Mouse (Mus musculus): ENCODE results near the gene Tnnt2. TPM values are rescaled to one million over a fixed set of nuclear protein-coding genes. Genes with fewer than 3 reads are reported as not detected.

Tnnt2 gene
- polyA plus RNA-seq, 1 experiment from 2014 or later: 39.9 TPM

- H3K9ac ChIP-seq: no peak overlapping the region
- no peak for ATAC-seq (replicated peaks; ENCODE audit: low FRiP score)
- WGBS: 25% methylated on average over 10 of the region's 10 CpGs
These were observed 28.6 kb upstream of the Tnnt2 start for GRCm38 (mm10) chr1:135807546-135807945.

GRCm38 (mm10) chr1:135810180-135810579, 26.0 kb upstream of the Tnnt2 start:
- H3K27ac ChIP-seq: no peak overlapping the region
- no peak overlapping the region for H3K4me3 ChIP-seq (replicated peaks)
- peaks cover 34% of the 10 kb centered on the region for H3K4me1 ChIP-seq
- ATAC-seq (replicated peaks; ENCODE audit: low FRiP score): no peak
- H3K9ac ChIP-seq: no peak overlapping the region
- WGBS: 60% methylated on average over 2 of the region's 2 CpGs
- H3K9me3 ChIP-seq (replicated peaks): no peaks in the 10 kb centered on the region
- no peak overlapping the region for H3K4me2 ChIP-seq
- H3K36me3 ChIP-seq: no peaks in the 10 kb centered on the region
- H3K27me3 ChIP-seq: no peaks in the 10 kb centered on the region

More at GRCm38 (mm10) chr1:135807546-135807945, 28.6 kb upstream of the Tnnt2 start:
- Histone ChIP-seq H3K27ac (no peak overlapping the region), H3K4me3 (replicated peaks) (no peak overlapping the region), H3K27me3 (no peaks in the 10 kb centered on the region), H3K36me3 (no peaks in the 10 kb centered on the region), H3K9me3 (replicated peaks) (no peaks in the 10 kb centered on the region), H3K4me1 (peaks cover 13% of the 10 kb centered on the region), H3K4me2 (no peak overlapping the region)

- peaks cover 2% of the 10 kb centered on the region for H3K27me3 ChIP-seq
- H3K9me3 ChIP-seq (replicated peaks): no peaks in the 10 kb centered on the region
- peaks cover 34% of the 10 kb centered on the region for H3K4me1 ChIP-seq
- no peak overlapping the region for H3K4me2 ChIP-seq
- H3K4me3 ChIP-seq (replicated peaks): no peak overlapping the region
- peak; percentile 35; the same call in 1 of the 2 replicates for ATAC-seq (replicated peaks; ENCODE audit: low FRiP score)
- no peaks in the 10 kb centered on the region for H3K36me3 ChIP-seq
- H3K27ac ChIP-seq: no peak overlapping the region
- H3K9ac ChIP-seq: no peak overlapping the region
- WGBS: 31% methylated on average over 7 of the region's 7 CpGs
These were observed 25.0 kb upstream of the Tnnt2 start for GRCm38 (mm10) chr1:135811016-135811646.

- H3K36me3 ChIP-seq: no peaks in the 10 kb centered on the region
- peaks cover 12% of the 10 kb centered on the region for H3K27me3 ChIP-seq
- 76% methylated on average over 3 of the region's 3 CpGs for WGBS
- no peak overlapping the region for H3K27ac ChIP-seq
- peaks cover 34% of the 10 kb centered on the region for H3K4me1 ChIP-seq
- H3K9ac ChIP-seq: no peak overlapping the region
- ATAC-seq (replicated peaks; ENCODE audit: low FRiP score): no peak
- no peak overlapping the region for H3K4me3 ChIP-seq (replicated peaks)
- H3K4me2 ChIP-seq: no peak overlapping the region
- H3K9me3 ChIP-seq (replicated peaks): no peaks in the 10 kb centered on the region
These were observed 23.9 kb upstream of the Tnnt2 start for GRCm38 (mm10) chr1:135812205-135812604.

GRCm38 (mm10) chr1:135812618-135813017, 23.5 kb upstream of the Tnnt2 start:
- peaks cover 31% of the 10 kb centered on the region for H3K4me1 ChIP-seq
- H3K4me3 ChIP-seq (replicated peaks): no peak overlapping the region
- H3K27me3 ChIP-seq: peaks cover 16% of the 10 kb centered on the region
- no peaks in the 10 kb centered on the region for H3K36me3 ChIP-seq
- no peak overlapping the region; the same call in 1 of the 2 replicates for H3K27ac ChIP-seq
- WGBS: 26% methylated on average over 2 of the region's 2 CpGs
- no peak overlapping the region for H3K9ac ChIP-seq
- no peaks in the 10 kb centered on the region for H3K9me3 ChIP-seq (replicated peaks)
- no peak for ATAC-seq (replicated peaks; ENCODE audit: low FRiP score)
- no peak overlapping the region for H3K4me2 ChIP-seq

GRCm38 (mm10) chr1:135813071-135813470, 23.1 kb upstream of the Tnnt2 start:
- H3K4me2 ChIP-seq: no peak overlapping the region
- ATAC-seq (replicated peaks; ENCODE audit: low FRiP score): no peak
- 69% methylated on average over 4 of the region's 4 CpGs for WGBS

GRCm38 (mm10) chr1:135813687-135814395, 22.3 kb upstream of the Tnnt2 start:
- WGBS: 68% methylated on average over 5 of the region's 5 CpGs
- Histone ChIP-seq H3K27ac (peak overlapping the region; percentile 41), H3K36me3 (no peaks in the 10 kb centered on the region)

More at GRCm38 (mm10) chr1:135813071-135813470, 23.1 kb upstream of the Tnnt2 start:
- H3K27ac ChIP-seq: no peak overlapping the region; the same call in 1 of the 2 replicates
- H3K4me3 ChIP-seq (replicated peaks): no peak overlapping the region
- peaks cover 20% of the 10 kb centered on the region for H3K27me3 ChIP-seq
- no peaks in the 10 kb centered on the region for H3K36me3 ChIP-seq
- no peaks in the 10 kb centered on the region for H3K9me3 ChIP-seq (replicated peaks)
- H3K4me1 ChIP-seq: peaks cover 33% of the 10 kb centered on the region
- no peak overlapping the region for H3K9ac ChIP-seq

GRCm38 (mm10) chr1:135814531-135814930, 21.6 kb upstream of the Tnnt2 start:
- Histone ChIP-seq H3K4me1 (peaks cover 48% of the 10 kb centered on the region), H3K4me2 (no peak overlapping the region), H3K36me3 (no peaks in the 10 kb centered on the region), H3K9me3 (replicated peaks) (no peaks in the 10 kb centered on the region), H3K9ac (no peak overlapping the region), H3K4me3 (replicated peaks) (no peak overlapping the region), H3K27me3 (peaks cover 35% of the 10 kb centered on the region), H3K27ac (peak overlapping the region; percentile 41)
- 78% methylated on average over 5 of the region's 5 CpGs for WGBS
- no peak for ATAC-seq (replicated peaks; ENCODE audit: low FRiP score)

More at GRCm38 (mm10) chr1:135813687-135814395, 22.3 kb upstream of the Tnnt2 start:
- Histone ChIP-seq H3K9me3 (replicated peaks) (no peaks in the 10 kb centered on the region), H3K4me1 (peaks cover 41% of the 10 kb centered on the region), H3K27me3 (peaks cover 28% of the 10 kb centered on the region), H3K4me2 (no peak overlapping the region), H3K4me3 (replicated peaks) (no peak overlapping the region), H3K9ac (no peak overlapping the region)
- ATAC-seq (replicated peaks; ENCODE audit: low FRiP score): peak; percentile 40; the same call in 1 of the 2 replicates

- H3K4me2 ChIP-seq: peak overlapping the region; percentile 95; the same call in 1 of the 2 replicates
- H3K36me3 ChIP-seq: no peaks in the 10 kb centered on the region
- H3K9me3 ChIP-seq (replicated peaks): no peaks in the 10 kb centered on the region
- H3K27ac ChIP-seq: no peak overlapping the region
- ATAC-seq (replicated peaks; ENCODE audit: low FRiP score): no peak
- no peak overlapping the region for H3K9ac ChIP-seq
- peaks cover 66% of the 10 kb centered on the region for H3K4me1 ChIP-seq
- 56% methylated on average over 4 of the region's 4 CpGs for WGBS
- no peak overlapping the region for H3K4me3 ChIP-seq (replicated peaks)
- peaks cover 47% of the 10 kb centered on the region for H3K27me3 ChIP-seq
These were observed 18.6 kb upstream of the Tnnt2 start for GRCm38 (mm10) chr1:135817595-135817994.

GRCm38 (mm10) chr1:135818481-135819086, 17.6 kb upstream of the Tnnt2 start, which contains the start of gene Lad1:
Lad1 (plus strand) TSS chr1:135818598.
- no peaks in the 10 kb centered on the region for H3K36me3 ChIP-seq
- peaks cover 47% of the 10 kb centered on the region for H3K27me3 ChIP-seq
- ATAC-seq (replicated peaks; ENCODE audit: low FRiP score): peak; percentile 41
- H3K9me3 ChIP-seq (replicated peaks): no peaks in the 10 kb centered on the region
- H3K9ac ChIP-seq: peak within 1 kb of the TSS; percentile 55
- peak within 1 kb of the TSS; percentile 95 for H3K4me2 ChIP-seq
- WGBS: under 1% methylated on average over 63 of the region's 63 CpGs
- peaks cover 63% of the 10 kb centered on the region for H3K4me1 ChIP-seq
- H3K27ac ChIP-seq: peak within 1 kb of the TSS; percentile 59
- peak within 1 kb of the TSS; percentile 57 for H3K4me3 ChIP-seq (replicated peaks)

- Histone ChIP-seq H3K9me3 (replicated peaks) (no peaks in the 10 kb centered on the region), H3K4me2 (peak overlapping the region; percentile 95), H3K27me3 (peaks cover 47% of the 10 kb centered on the region), H3K4me1 (peaks cover 52% of the 10 kb centered on the region), H3K9ac (no peak overlapping the region), H3K36me3 (no peaks in the 10 kb centered on the region), H3K4me3 (replicated peaks) (peak overlapping the region; percentile 57), H3K27ac (no peak overlapping the region)
- peak; percentile 43; the same call in 1 of the 2 replicates for ATAC-seq (replicated peaks; ENCODE audit: low FRiP score)
- WGBS: 61% methylated on average over 10 of the region's 10 CpGs
These were observed 16.1 kb upstream of the Tnnt2 start for GRCm38 (mm10) chr1:135820071-135820470.
